Mouse (Mus musculus): ENCODE data around the gene Itk. TPM values are rescaled to one million over a fixed set of nuclear protein-coding genes. Genes with fewer than 3 reads are reported as not detected.
A peak's percentile ranks its signal among the peaks of the same experiment; 100 is the strongest.

The Itk gene
- polyA plus RNA-seq, 1 experiment from 2014 or later: 0.05 TPM

DNA sequence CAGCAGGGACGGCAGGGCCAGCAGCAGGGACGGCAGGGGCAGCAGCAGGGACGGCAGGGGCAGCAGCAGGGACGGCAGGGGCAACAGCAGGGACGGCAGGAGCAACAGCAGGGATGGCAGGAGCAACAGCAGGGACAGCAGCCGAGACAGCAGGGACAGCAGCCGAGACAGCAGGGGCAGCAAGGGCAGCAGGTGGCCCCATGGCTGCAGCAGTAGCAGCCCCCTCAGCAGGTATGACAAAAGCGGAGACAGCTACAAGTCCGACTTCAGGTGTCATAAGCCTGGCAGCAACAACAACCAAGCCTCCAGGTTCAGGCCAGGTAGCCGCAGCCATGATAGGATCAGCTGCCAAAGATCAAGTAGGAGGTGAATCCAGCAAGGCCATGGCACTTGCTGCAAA lies 17.4 kb upstream of the Itk start:
- Histone ChIP-seq H3K9me3 (ENCODE audit: control insufficient read depth, low read length) (no peaks in the 10 kb centered on the region), H3K27me3 (ENCODE audit: control insufficient read depth, insufficient read depth, low read length) (no peaks in the 10 kb centered on the region), H3K4me1 (replicated peaks; ENCODE audit: control insufficient read depth, insufficient read depth) (no peaks in the 10 kb centered on the region), H3K4me2 (replicated peaks; ENCODE audit: low read depth) (no peak overlapping the region), H3K36me3 (ENCODE audit: control insufficient read depth, insufficient read depth, low read length) (no peaks in the 10 kb centered on the region), H3K4me3 (ENCODE audit: low read depth, low read length) (no peak overlapping the region), H3K9ac (ENCODE audit: low read length) (no peak overlapping the region), H3K27ac (replicated peaks) (no peak overlapping the region)
- ATAC-seq (ENCODE audit: low FRiP score, low TSS enrichment): no peak
- DNase-seq (ENCODE audit: low spot score): no peak
- 53% methylated on average over 10 of the region's 10 CpGs for WGBS
- no peak for TF ChIP-seq EP300 (optimal IDR thresholded peaks at IDR 0.05)

GRCm38 (mm10) chr11:46404986-46405385 lies 15.7 kb upstream of the Itk start:
- WGBS: 76% methylated on average over 16 of the region's 16 CpGs
- no peak for DNase-seq (ENCODE audit: low spot score)
- no peaks in the 10 kb centered on the region for H3K9me3 ChIP-seq (ENCODE audit: control insufficient read depth, low read length)

DNA sequence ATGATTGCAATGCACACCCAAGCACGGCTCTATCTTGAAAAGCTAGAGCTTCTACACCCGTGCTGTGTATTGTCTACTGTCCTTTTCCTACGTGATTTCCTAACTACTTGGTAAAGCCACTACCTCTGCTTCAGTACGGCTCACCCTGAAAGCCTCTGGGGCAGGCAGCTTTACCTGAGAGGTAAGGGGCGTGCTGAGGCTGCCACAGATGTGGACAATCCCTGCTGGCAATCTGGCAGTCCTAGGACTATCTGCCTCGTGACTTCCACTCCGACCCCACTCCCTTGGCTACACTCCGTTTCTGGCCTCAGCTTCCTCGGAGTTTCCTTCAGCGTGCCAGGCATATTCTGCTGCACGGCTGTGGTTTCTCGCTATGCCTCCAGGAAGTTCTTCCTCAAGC lies 12.2 kb upstream of the Itk start:
- Histone ChIP-seq H3K9ac (ENCODE audit: low read length) (no peak overlapping the region), H3K4me1 (replicated peaks; ENCODE audit: control insufficient read depth, insufficient read depth) (no peaks in the 10 kb centered on the region; the same call in 1 of the 2 replicates), H3K27ac (replicated peaks) (no peak overlapping the region), H3K27me3 (ENCODE audit: control insufficient read depth, insufficient read depth, low read length) (no peaks in the 10 kb centered on the region), H3K9me3 (ENCODE audit: control insufficient read depth, low read length) (no peaks in the 10 kb centered on the region), H3K4me2 (replicated peaks; ENCODE audit: low read depth) (peak overlapping the region; percentile 29), H3K36me3 (ENCODE audit: control insufficient read depth, insufficient read depth, low read length) (no peaks in the 10 kb centered on the region), H3K4me3 (ENCODE audit: low read depth, low read length) (no peak overlapping the region)
- TF ChIP-seq CTCF (IDR thresholded peaks at IDR 0.05; ENCODE audit: low read depth) (no peak), EP300 (optimal IDR thresholded peaks at IDR 0.05) (no peak)
- WGBS: 48% methylated on average over 12 of the region's 12 CpGs
- ATAC-seq (ENCODE audit: low FRiP score, low TSS enrichment): no peak
- peak; percentile 17 for DNase-seq (ENCODE audit: low spot score)

More at GRCm38 (mm10) chr11:46404986-46405385, 15.7 kb upstream of the Itk start:
- Histone ChIP-seq H3K9ac (ENCODE audit: low read length) (no peak overlapping the region), H3K27ac (replicated peaks) (no peak overlapping the region), H3K27me3 (ENCODE audit: control insufficient read depth, insufficient read depth, low read length) (no peaks in the 10 kb centered on the region), H3K4me3 (ENCODE audit: low read depth, low read length) (no peak overlapping the region), H3K36me3 (ENCODE audit: control insufficient read depth, insufficient read depth, low read length) (no peaks in the 10 kb centered on the region), H3K4me2 (replicated peaks; ENCODE audit: low read depth) (no peak overlapping the region), H3K4me1 (replicated peaks; ENCODE audit: control insufficient read depth, insufficient read depth) (no peaks in the 10 kb centered on the region; the same call in 1 of the 2 replicates)
- no peak for ATAC-seq (ENCODE audit: low FRiP score, low TSS enrichment)
- TF ChIP-seq CTCF (IDR thresholded peaks at IDR 0.05; ENCODE audit: low read depth): no peak
- TF ChIP-seq EP300 (optimal IDR thresholded peaks at IDR 0.05): no peak

DNA sequence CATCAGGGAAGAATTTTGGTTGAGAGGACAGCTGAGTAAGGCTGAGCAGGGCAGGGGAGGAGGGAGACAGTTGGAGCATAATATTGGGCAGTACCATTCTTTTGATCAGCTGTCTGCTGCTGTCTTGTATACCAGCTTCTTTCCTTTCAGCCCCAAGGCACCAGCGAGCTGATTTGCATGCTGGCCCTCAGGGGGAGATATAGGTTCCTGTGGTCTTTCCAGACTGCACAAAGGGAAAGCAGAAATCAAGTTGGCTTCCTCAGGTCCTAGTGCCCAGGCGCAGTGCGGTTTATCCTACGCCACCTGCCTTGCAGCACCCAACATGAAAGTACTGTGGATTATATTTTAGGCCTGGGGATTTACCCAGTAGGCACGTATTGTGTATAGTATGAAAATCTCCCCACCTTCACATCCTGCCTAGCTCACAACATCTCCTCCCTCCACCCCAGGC lies 9.6 kb upstream of the Itk start:
- no peak overlapping the region for H3K4me3 ChIP-seq (ENCODE audit: low read depth, low read length)
- ATAC-seq (ENCODE audit: low FRiP score, low TSS enrichment) (no peak), DNase-seq (ENCODE audit: low spot score) (no peak)
- no peak overlapping the region for H3K27ac ChIP-seq (replicated peaks)
- H3K27me3 ChIP-seq (ENCODE audit: control insufficient read depth, insufficient read depth, low read length): no peaks in the 10 kb centered on the region
- WGBS: 68% methylated on average over 5 of the region's 5 CpGs
- H3K9me3 ChIP-seq (ENCODE audit: control insufficient read depth, low read length): no peaks in the 10 kb centered on the region
- no peaks in the 10 kb centered on the region for H3K36me3 ChIP-seq (ENCODE audit: control insufficient read depth, insufficient read depth, low read length)
- H3K4me2 ChIP-seq (replicated peaks; ENCODE audit: low read depth): no peak overlapping the region
- H3K4me1 ChIP-seq (replicated peaks; ENCODE audit: control insufficient read depth, insufficient read depth): no peaks in the 10 kb centered on the region; the same call in 1 of the 2 replicates
- TF ChIP-seq CTCF (IDR thresholded peaks at IDR 0.05; ENCODE audit: low read depth) (no peak), EP300 (optimal IDR thresholded peaks at IDR 0.05) (no peak)
- H3K9ac ChIP-seq (ENCODE audit: low read length): no peak overlapping the region

GRCm38 (mm10) chr11:46398473-46398872 lies 9.2 kb upstream of the Itk start:
- Histone ChIP-seq H3K4me3 (ENCODE audit: low read depth, low read length) (no peak overlapping the region), H3K9ac (ENCODE audit: low read length) (no peak overlapping the region), H3K9me3 (ENCODE audit: control insufficient read depth, low read length) (no peaks in the 10 kb centered on the region), H3K4me2 (replicated peaks; ENCODE audit: low read depth) (no peak overlapping the region), H3K4me1 (replicated peaks; ENCODE audit: control insufficient read depth, insufficient read depth) (no peaks in the 10 kb centered on the region; the same call in 1 of the 2 replicates), H3K27ac (replicated peaks) (no peak overlapping the region), H3K27me3 (ENCODE audit: control insufficient read depth, insufficient read depth, low read length) (no peaks in the 10 kb centered on the region), H3K36me3 (ENCODE audit: control insufficient read depth, insufficient read depth, low read length) (no peaks in the 10 kb centered on the region)
- TF ChIP-seq CTCF (IDR thresholded peaks at IDR 0.05; ENCODE audit: low read depth) (no peak), EP300 (optimal IDR thresholded peaks at IDR 0.05) (no peak)
- 80% methylated on average over 4 of the region's 4 CpGs for WGBS
- DNase-seq (ENCODE audit: low spot score) (no peak), ATAC-seq (ENCODE audit: low FRiP score, low TSS enrichment) (no peak)

GRCm38 (mm10) chr11:46397900-46398299 lies 8.6 kb upstream of the Itk start:
- 53% methylated on average over 2 of the region's 2 CpGs for WGBS
- H3K36me3 ChIP-seq (ENCODE audit: control insufficient read depth, insufficient read depth, low read length): no peaks in the 10 kb centered on the region

More at GRCm38 (mm10) chr11:46397900-46398299, 8.6 kb upstream of the Itk start:
- H3K4me2 ChIP-seq (replicated peaks; ENCODE audit: low read depth): no peak overlapping the region
- H3K4me1 ChIP-seq (replicated peaks; ENCODE audit: control insufficient read depth, insufficient read depth): no peaks in the 10 kb centered on the region; the same call in 1 of the 2 replicates
- DNase-seq (ENCODE audit: low spot score) (no peak), ATAC-seq (ENCODE audit: low FRiP score, low TSS enrichment) (no peak)
- H3K27ac ChIP-seq (replicated peaks): no peak overlapping the region
- no peak overlapping the region for H3K4me3 ChIP-seq (ENCODE audit: low read depth, low read length)
- no peaks in the 10 kb centered on the region for H3K27me3 ChIP-seq (ENCODE audit: control insufficient read depth, insufficient read depth, low read length)
- TF ChIP-seq EP300 (optimal IDR thresholded peaks at IDR 0.05) (no peak), CTCF (IDR thresholded peaks at IDR 0.05; ENCODE audit: low read depth) (no peak)
- no peak overlapping the region for H3K9ac ChIP-seq (ENCODE audit: low read length)
- H3K9me3 ChIP-seq (ENCODE audit: control insufficient read depth, low read length): no peaks in the 10 kb centered on the region

Data from stomach, postnatal 0 days (tissue).